Comparison of ENCODE assay signal across 36 mouse cellular contexts in the genomic region with DNA sequence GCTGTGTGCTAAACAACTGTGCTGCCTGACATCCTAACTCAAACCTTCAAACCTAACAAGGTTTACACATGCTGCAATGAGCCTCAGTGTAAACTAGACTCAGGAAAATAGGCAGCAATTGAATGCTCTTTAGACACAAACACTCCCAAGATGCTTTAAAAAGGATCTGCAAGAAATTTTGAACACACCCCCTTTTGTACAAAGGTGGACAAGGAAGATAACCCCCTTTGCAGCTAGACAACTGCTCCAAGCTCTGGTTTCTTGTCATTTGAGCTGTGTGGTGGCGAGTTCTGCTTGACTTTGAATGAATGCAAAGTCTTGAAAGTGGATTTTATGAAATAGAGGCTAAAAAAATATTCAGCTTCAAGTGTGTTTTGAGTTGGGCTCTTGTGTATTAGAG. TPM values are rescaled to one million over a fixed set of nuclear protein-coding genes. Genes with fewer than 3 reads are reported as not detected.
"Had no signal": no experiment of that assay in that cellular context is flagged by ENCODE, and none has a peak within 500 bp of the region (broad histone marks: within the 10 kb centered on the region; RNA-seq: fewer than 3 reads in every experiment).

No protein-coding gene starts in this region.

- DNase-seq: left cerebral cortex, postnatal 4 days; liver; liver, embryonic 13.5 days; liver, postnatal 0 days; lung, adult 18-20 months; lung, adult 2 months; lung, embryonic 14.5 days; lung, postnatal 10 days; lung, postnatal 14 days; lung, postnatal 36 days; lung, postnatal 4 days; midbrain, embryonic 14.5 days had no signal

- H3K4me2 ChIP-seq: limb, embryonic 12.5 days; limb, embryonic 13.5 days; limb, embryonic 15.5 days; liver, embryonic 11.5 days; liver, embryonic 12.5 days; liver, embryonic 13.5 days; liver, embryonic 15.5 days; lung, embryonic 14.5 days; lung, embryonic 15.5 days; midbrain, embryonic 12.5 days; midbrain, embryonic 15.5 days; neural tube, embryonic 12.5 days; neural tube, embryonic 13.5 days had no signal

- H3K4me1 ChIP-seq: liver, embryonic 13.5 days had no signal

- H3K9ac ChIP-seq: limb, embryonic 12.5 days; limb, embryonic 13.5 days; limb, embryonic 15.5 days; liver, embryonic 12.5 days; liver, embryonic 13.5 days; liver, embryonic 14.5 days; liver, embryonic 15.5 days; liver, postnatal 0 days; lung, embryonic 14.5 days; lung, embryonic 15.5 days; midbrain, embryonic 12.5 days; midbrain, embryonic 15.5 days; neural tube, embryonic 12.5 days; neural tube, embryonic 13.5 days had no signal

- H3K4me3 ChIP-seq: limb, embryonic 10.5 days; limb, embryonic 12.5 days; limb, embryonic 13.5 days; limb, embryonic 15.5 days; liver, embryonic 12.5 days; liver, embryonic 13.5 days; liver, embryonic 15.5 days; lung, embryonic 15.5 days; megakaryocyte, embryonic 14.5 days; midbrain, embryonic 10.5 days; midbrain, embryonic 12.5 days; midbrain, embryonic 15.5 days; myocyte; neural tube, embryonic 12.5 days; neural tube, embryonic 13.5 days had no signal

- H3K9me3 ChIP-seq: limb, embryonic 10.5 days; limb, embryonic 12.5 days; limb, embryonic 13.5 days; limb, embryonic 15.5 days; liver, embryonic 12.5 days; liver, embryonic 13.5 days; liver, embryonic 15.5 days; lung, embryonic 15.5 days; midbrain, embryonic 10.5 days; midbrain, embryonic 12.5 days; midbrain, embryonic 15.5 days; neural tube, embryonic 12.5 days; neural tube, embryonic 13.5 days had no signal

- ATAC-seq: liver, embryonic 12.5 days; liver, postnatal 0 days; lung, postnatal 0 days; midbrain, embryonic 15.5 days; midbrain, embryonic 16.5 days had no signal

- H3K27ac ChIP-seq: limb, embryonic 10.5 days; limb, embryonic 12.5 days; limb, embryonic 13.5 days; limb, embryonic 15.5 days; liver, embryonic 12.5 days; liver, embryonic 13.5 days; liver, embryonic 14.5 days; liver, embryonic 15.5 days; lung, embryonic 15.5 days; macrophage; midbrain, embryonic 10.5 days; midbrain, embryonic 12.5 days; midbrain, embryonic 15.5 days; neural tube, embryonic 12.5 days; neural tube, embryonic 13.5 days had no signal

RNA-seq across cellular contexts. Expression of gene Pou4f1, which starts 7.6 kb away (rescaled TPM):
- total RNA-seq: left cerebral cortex, postnatal 36 days; liver, adult 2 months; megakaryocyte, adult 5-6 weeks; monocyte, adult 5-6 weeks had no signal
- polyA plus RNA-seq: liver, adult 2 months; liver, embryonic 16.5 days; macrophage had no signal
